Mouse (Mus musculus): ENCODE data around the gene Glod5. TPM values are rescaled to one million over a fixed set of nuclear protein-coding genes. Genes with fewer than 3 reads are reported as not detected.
"Not testable (repeated sequence)": the region's sequence is repeated elsewhere in the genome, so short reads cannot be mapped to it uniquely, and the experiment has no call there.

The Glod5 gene
- not detected in 2 replicates for polyA plus RNA-seq (2016; fragmentation: Nextera tagmentation; extraction: Ambion mirVana)

- H3K27ac ChIP-seq (replicated peaks), result no peak within 1 kb of the TSS
- WGBS, result 60% methylated on average over 2 of the region's 2 CpGs
Observed at GRCm38 (mm10) chrX:8018286-8018685, at the start of gene Glod5. Glod5 (minus strand) TSS chrX:8018492.

GRCm38 (mm10) chrX:8051044-8051781, 32.9 kb upstream of the Glod5 start:
- not testable (repeated sequence) for H3K9me3 ChIP-seq; H3K27ac ChIP-seq (replicated peaks); H3K9ac ChIP-seq (replicated peaks); H3K4me3 ChIP-seq; H3K4me2 ChIP-seq (replicated peaks); ATAC-seq (ENCODE audit: low FRiP score, low read depth); H3K4me1 ChIP-seq; H3K36me3 ChIP-seq; H3K27me3 ChIP-seq
- 86% methylated on average over 8 of the region's 8 CpGs for WGBS

More at GRCm38 (mm10) chrX:8018286-8018685, at the start of gene Glod5:
- Histone ChIP-seq H3K4me3 (no peak within 1 kb of the TSS), H3K4me1 (no peaks in the 10 kb centered on the region), H3K9ac (replicated peaks) (no peak within 1 kb of the TSS), H3K9me3 (no peaks in the 10 kb centered on the region), H3K27me3 (no peaks in the 10 kb centered on the region), H3K36me3 (no peaks in the 10 kb centered on the region), H3K4me2 (replicated peaks) (no peak within 1 kb of the TSS)
- no peak for ATAC-seq (ENCODE audit: low FRiP score, low read depth)

- 67% methylated on average over 1 of the region's 1 CpGs for WGBS
- Histone ChIP-seq H3K27ac (replicated peaks) (no peak overlapping the region), H3K4me1 (no peaks in the 10 kb centered on the region), H3K36me3 (no peaks in the 10 kb centered on the region), H3K4me2 (replicated peaks) (no peak overlapping the region), H3K9me3 (no peaks in the 10 kb centered on the region), H3K27me3 (no peaks in the 10 kb centered on the region), H3K9ac (replicated peaks) (no peak overlapping the region), H3K4me3 (no peak overlapping the region)
- ATAC-seq (ENCODE audit: low FRiP score, low read depth), result no peak
Observed at GRCm38 (mm10) chrX:8033009-8033408, 14.7 kb upstream of the Glod5 start.

GRCm38 (mm10) chrX:8026811-8027210, 8.5 kb upstream of the Glod5 start:
- H3K27me3 ChIP-seq, result no peaks in the 10 kb centered on the region
- ATAC-seq (ENCODE audit: low FRiP score, low read depth), result no peak
- no peak overlapping the region for H3K9ac ChIP-seq (replicated peaks)
- H3K36me3 ChIP-seq, result no peaks in the 10 kb centered on the region
- H3K9me3 ChIP-seq, result no peaks in the 10 kb centered on the region
- no peak overlapping the region for H3K27ac ChIP-seq (replicated peaks)
- no peak overlapping the region for H3K4me3 ChIP-seq
- whole genome bisulfite sequencing, result 71% methylated on average over 4 of the region's 4 CpGs
- H3K4me2 ChIP-seq (replicated peaks), result no peak overlapping the region
- no peaks in the 10 kb centered on the region for H3K4me1 ChIP-seq

GRCm38 (mm10) chrX:8024795-8025194, 6.5 kb upstream of the Glod5 start:
- Histone ChIP-seq H3K27ac (replicated peaks) (no peak overlapping the region), H3K4me3 (no peak overlapping the region), H3K9me3 (no peaks in the 10 kb centered on the region), H3K4me1 (no peaks in the 10 kb centered on the region), H3K9ac (replicated peaks) (no peak overlapping the region), H3K27me3 (no peaks in the 10 kb centered on the region), H3K4me2 (replicated peaks) (no peak overlapping the region), H3K36me3 (no peaks in the 10 kb centered on the region)
- ATAC-seq (ENCODE audit: low FRiP score, low read depth), result no peak
- 71% methylated on average over 2 of the region's 2 CpGs for WGBS

- ATAC-seq (ENCODE audit: low FRiP score, low read depth), result no peak
- no peaks in the 10 kb centered on the region for H3K36me3 ChIP-seq
- WGBS, result 69% methylated on average over 2 of the region's 2 CpGs
Observed at GRCm38 (mm10) chrX:8020111-8020778, 2.0 kb upstream of the Glod5 start.

GRCm38 (mm10) chrX:8017142-8017541, 1.1 kb downstream of the Glod5 start:
- H3K4me2 ChIP-seq (replicated peaks), result no peak overlapping the region
- no peak overlapping the region for H3K27ac ChIP-seq (replicated peaks)
- H3K4me1 ChIP-seq, result no peaks in the 10 kb centered on the region
- H3K4me3 ChIP-seq, result no peak overlapping the region
- ATAC-seq (ENCODE audit: low FRiP score, low read depth), result no peak
- no peaks in the 10 kb centered on the region for H3K27me3 ChIP-seq
- H3K9ac ChIP-seq (replicated peaks), result no peak overlapping the region
- H3K9me3 ChIP-seq, result no peaks in the 10 kb centered on the region
- WGBS, result 8% methylated on average over 5 of the region's 5 CpGs
- H3K36me3 ChIP-seq, result no peaks in the 10 kb centered on the region

More at GRCm38 (mm10) chrX:8020111-8020778, 2.0 kb upstream of the Glod5 start:
- H3K27me3 ChIP-seq, result no peaks in the 10 kb centered on the region
- no peaks in the 10 kb centered on the region for H3K4me1 ChIP-seq
- no peak overlapping the region for H3K4me3 ChIP-seq
- no peaks in the 10 kb centered on the region for H3K9me3 ChIP-seq
- no peak overlapping the region for H3K4me2 ChIP-seq (replicated peaks)
- no peak overlapping the region for H3K9ac ChIP-seq (replicated peaks)
- H3K27ac ChIP-seq (replicated peaks), result no peak overlapping the region

- H3K36me3 ChIP-seq; H3K9ac ChIP-seq (replicated peaks); H3K27me3 ChIP-seq; H3K4me2 ChIP-seq (replicated peaks); H3K27ac ChIP-seq (replicated peaks); H3K4me1 ChIP-seq; H3K4me3 ChIP-seq; ATAC-seq (ENCODE audit: low FRiP score, low read depth); H3K9me3 ChIP-seq: not testable (repeated sequence)
- 26% methylated on average over 7 of the region's 7 CpGs for WGBS
Observed at GRCm38 (mm10) chrX:8015675-8016074, 2.6 kb downstream of the Glod5 start.

- 0 out of 2 replicates have a peak, but pooled peaks cover under 1% of the 10 kb centered on the region for H3K4me1 ChIP-seq
- no peak overlapping the region for H3K4me3 ChIP-seq
- no peaks in the 10 kb centered on the region for H3K27me3 ChIP-seq
- WGBS, result 22% methylated on average over 8 of the region's 8 CpGs
- no peaks in the 10 kb centered on the region for H3K36me3 ChIP-seq
- H3K4me2 ChIP-seq (replicated peaks), result no peak overlapping the region
- H3K9ac ChIP-seq (replicated peaks), result no peak overlapping the region
- peak overlapping the region; percentile 56; the same call in 1 of the 2 replicates for H3K27ac ChIP-seq (replicated peaks)
- H3K9me3 ChIP-seq, result no peaks in the 10 kb centered on the region
- peak; percentile 86 for ATAC-seq (ENCODE audit: low FRiP score, low read depth)
Observed at GRCm38 (mm10) chrX:8013569-8014314, 4.5 kb downstream of the Glod5 start.

GRCm38 (mm10) chrX:8013157-8013556, 5.1 kb downstream of the Glod5 start:
- ATAC-seq (ENCODE audit: low FRiP score, low read depth), result peak; percentile 52
- peaks cover 4% of the 10 kb centered on the region; the same call in 1 of the 2 replicates for H3K4me1 ChIP-seq
- H3K9ac ChIP-seq (replicated peaks), result no peak overlapping the region
- no peaks in the 10 kb centered on the region for H3K9me3 ChIP-seq
- H3K4me3 ChIP-seq, result no peak overlapping the region
- no peak overlapping the region for H3K4me2 ChIP-seq (replicated peaks)
- H3K27ac ChIP-seq (replicated peaks), result peak overlapping the region; percentile 56; the same call in 1 of the 2 replicates
- 23% methylated on average over 2 of the region's 2 CpGs for WGBS
- H3K27me3 ChIP-seq, result no peaks in the 10 kb centered on the region
- no peaks in the 10 kb centered on the region for H3K36me3 ChIP-seq

GRCm38 (mm10) chrX:8009356-8009755, 8.9 kb downstream of the Glod5 start:
- H3K4me3 ChIP-seq; H3K27ac ChIP-seq (replicated peaks); H3K4me1 ChIP-seq; ATAC-seq (ENCODE audit: low FRiP score, low read depth); H3K9ac ChIP-seq (replicated peaks); H3K36me3 ChIP-seq; H3K9me3 ChIP-seq; H3K27me3 ChIP-seq; H3K4me2 ChIP-seq (replicated peaks): not testable (repeated sequence)
- WGBS, result 86% methylated on average over 4 of the region's 4 CpGs

- Histone ChIP-seq H3K4me3 (no peak overlapping the region), H3K27ac (replicated peaks) (no peak overlapping the region), H3K9me3 (no peaks in the 10 kb centered on the region), H3K4me2 (replicated peaks) (no peak overlapping the region), H3K27me3 (no peaks in the 10 kb centered on the region), H3K4me1 (peaks cover 4% of the 10 kb centered on the region; the same call in 1 of the 2 replicates), H3K36me3 (no peaks in the 10 kb centered on the region), H3K9ac (replicated peaks) (no peak overlapping the region)
- ATAC-seq (ENCODE audit: low FRiP score, low read depth), result no peak
- 38% methylated on average over 5 of the region's 5 CpGs for WGBS
Observed at GRCm38 (mm10) chrX:8008543-8008942, 9.7 kb downstream of the Glod5 start.

All from midbrain, embryonic 12.5 days (tissue).